ENCODE assay signal across 18 mouse cellular contexts in genomic region chr13:11928709-11929108, GRCm38 (mm10).
DNase-seq lines count a peak whose midpoint lies in the region; ATAC-seq lines count a peak whose summit lies in the region.
"Had no signal": no experiment of that assay in that cellular context is flagged by ENCODE, and none has a peak within 500 bp of the region (broad histone marks: within the 10 kb centered on the region; RNA-seq: fewer than 3 reads in every experiment).

No protein-coding gene starts in this region.

- H3K4me2 ChIP-seq in neural tube, embryonic 15.5 days: no peak overlapping the region
- H3K4me2 ChIP-seq: heart, embryonic 12.5 days had no signal

- no peak overlapping the region for H3K27ac ChIP-seq in neural tube, embryonic 15.5 days (replicated peaks)
- H3K27ac ChIP-seq: embryonic facial prominence, embryonic 10.5 days; gastrocnemius, adult 2 months had no signal

- 98% methylated on average over 3 of the region's 3 CpGs for WGBS in neural tube, embryonic 15.5 days

- H3K4me3 ChIP-seq in neural tube, embryonic 15.5 days (replicated peaks): no peak overlapping the region
- H3K4me3 ChIP-seq: embryonic facial prominence, embryonic 10.5 days; gastrocnemius, adult 2 months; heart, embryonic 12.5 days had no signal

- no peaks in the 10 kb centered on the region for H3K4me1 ChIP-seq in neural tube, embryonic 15.5 days

- peak; percentile 2 for DNase-seq in right cerebral cortex, postnatal 25 days
- DNase-seq in right cerebral cortex, postnatal 36 days (ENCODE audit: low spot score in 2 of 2): no peak
- DNase-seq in cerebellum, adult 8-10 months: peak; percentile 41
- DNase-seq in cerebellum, postnatal 14 days: peak; percentile 54 to 61
- no peak for DNase-seq in embryo, embryonic 10 days (ENCODE audit: low spot score)
- DNase-seq: adrenal gland, postnatal 25 days; gastrocnemius, adult 2 months; gastrocnemius, postnatal 25 days; kidney, adult 18-20 months had no signal

- no peaks in the 10 kb centered on the region for H3K27me3 ChIP-seq in neural tube, embryonic 15.5 days (replicated peaks)
- H3K27me3 ChIP-seq: CH12.LX; heart, embryonic 12.5 days; Patski had no signal

- no peaks in the 10 kb centered on the region for H3K36me3 ChIP-seq in neural tube, embryonic 15.5 days
- H3K36me3 ChIP-seq: embryonic facial prominence, embryonic 10.5 days; heart, embryonic 12.5 days had no signal

- H3K9ac ChIP-seq in neural tube, embryonic 15.5 days (replicated peaks): no peak overlapping the region
- H3K9ac ChIP-seq: heart, embryonic 12.5 days had no signal

- ATAC-seq in neural tube, embryonic 15.5 days (ENCODE audit: low FRiP score): no peak
- ATAC-seq: activated CD4-positive, CD25-positive, alpha-beta regulatory T cell, adult 4 months; forebrain, embryonic 14.5 days; hindbrain, embryonic 16.5 days; inflammation-experienced regulatory T-cells, adult 6 months; Patski had no signal

- no peaks in the 10 kb centered on the region for H3K9me3 ChIP-seq in neural tube, embryonic 15.5 days (replicated peaks)
- H3K9me3 ChIP-seq: embryonic facial prominence, embryonic 10.5 days; heart, embryonic 12.5 days had no signal

Comparison
In these comparisons a context has a peak if more than half of its experiments do, and no peak if none do; other contexts are left out.
1. DNase-seq: peak in right cerebral cortex, postnatal 25 days (single experiment), cerebellum, adult 8-10 months (single experiment) and cerebellum, postnatal 14 days (2 of 2); none in right cerebral cortex, postnatal 36 days (0 of 2) and embryo, embryonic 10 days (single experiment).